Mouse (Mus musculus): ENCODE data around the gene Slc27a2. TPM values are rescaled to one million over a fixed set of nuclear protein-coding genes. Genes with fewer than 3 reads are reported as not detected.

Slc27a2 gene
- polyA plus RNA-seq, 1 experiment from 2014 or later, result 41.1 TPM

GRCm38 (mm10) chr2:126583960-126584359, 31.8 kb downstream of the Slc27a2 start:
- Histone ChIP-seq H3K27me3 (replicated peaks; ENCODE audit: control insufficient read depth, insufficient read depth, low read length) (no peaks in the 10 kb centered on the region), H3K27ac (ENCODE audit: low read depth, low read length) (no peak overlapping the region), H3K9ac (ENCODE audit: low read depth, low read length) (no peak overlapping the region), H3K36me3 (ENCODE audit: control insufficient read depth, insufficient read depth) (no peaks in the 10 kb centered on the region), H3K4me3 (ENCODE audit: low read depth, low read length) (no peak overlapping the region), H3K9me3 (ENCODE audit: control insufficient read depth) (no peaks in the 10 kb centered on the region), H3K4me2 (replicated peaks; ENCODE audit: low read depth) (no peak overlapping the region), H3K4me1 (replicated peaks; ENCODE audit: control insufficient read depth, insufficient read depth, low read length) (no peaks in the 10 kb centered on the region)
- 67% methylated on average over 6 of the region's 6 CpGs for WGBS
- TF ChIP-seq CTCF (IDR thresholded peaks at IDR 0.05; ENCODE audit: low read depth), result no peak
- ATAC-seq, result no peak

- Histone ChIP-seq H3K36me3 (ENCODE audit: control insufficient read depth, insufficient read depth) (no peaks in the 10 kb centered on the region), H3K4me1 (replicated peaks; ENCODE audit: control insufficient read depth, insufficient read depth, low read length) (no peaks in the 10 kb centered on the region), H3K9ac (ENCODE audit: low read depth, low read length) (no peak overlapping the region), H3K9me3 (ENCODE audit: control insufficient read depth) (no peaks in the 10 kb centered on the region), H3K27ac (ENCODE audit: low read depth, low read length) (no peak overlapping the region), H3K4me2 (replicated peaks; ENCODE audit: low read depth) (no peak overlapping the region), H3K27me3 (replicated peaks; ENCODE audit: control insufficient read depth, insufficient read depth, low read length) (no peaks in the 10 kb centered on the region), H3K4me3 (ENCODE audit: low read depth, low read length) (no peak overlapping the region)
- no peak for ATAC-seq
- TF ChIP-seq CTCF (IDR thresholded peaks at IDR 0.05; ENCODE audit: low read depth), result no peak
- WGBS, result 79% methylated on average over 8 of the region's 8 CpGs
Observed at GRCm38 (mm10) chr2:126584621-126585369, 32.6 kb downstream of the Slc27a2 start.

GRCm38 (mm10) chr2:126587468-126587867, 35.3 kb downstream of the Slc27a2 start:
- H3K27me3 ChIP-seq (replicated peaks; ENCODE audit: control insufficient read depth, insufficient read depth, low read length), result no peaks in the 10 kb centered on the region
- H3K4me3 ChIP-seq (ENCODE audit: low read depth, low read length), result no peak overlapping the region
- no peaks in the 10 kb centered on the region for H3K4me1 ChIP-seq (replicated peaks; ENCODE audit: control insufficient read depth, insufficient read depth, low read length)
- H3K4me2 ChIP-seq (replicated peaks; ENCODE audit: low read depth), result no peak overlapping the region
- TF ChIP-seq CTCF (IDR thresholded peaks at IDR 0.05; ENCODE audit: low read depth), result no peak
- H3K27ac ChIP-seq (ENCODE audit: low read depth, low read length), result no peak overlapping the region
- no peaks in the 10 kb centered on the region for H3K9me3 ChIP-seq (ENCODE audit: control insufficient read depth)
- WGBS, result 79% methylated on average over 3 of the region's 3 CpGs
- no peaks in the 10 kb centered on the region for H3K36me3 ChIP-seq (ENCODE audit: control insufficient read depth, insufficient read depth)
- H3K9ac ChIP-seq (ENCODE audit: low read depth, low read length), result no peak overlapping the region
- ATAC-seq, result no peak

- no peak for TF ChIP-seq CTCF (IDR thresholded peaks at IDR 0.05; ENCODE audit: low read depth)
- no peak overlapping the region for H3K4me3 ChIP-seq (ENCODE audit: low read depth, low read length)
- 87% methylated on average over 4 of the region's 4 CpGs for WGBS
- no peaks in the 10 kb centered on the region for H3K27me3 ChIP-seq (replicated peaks; ENCODE audit: control insufficient read depth, insufficient read depth, low read length)
- H3K36me3 ChIP-seq (ENCODE audit: control insufficient read depth, insufficient read depth), result no peaks in the 10 kb centered on the region
- H3K4me2 ChIP-seq (replicated peaks; ENCODE audit: low read depth), result no peak overlapping the region
- H3K4me1 ChIP-seq (replicated peaks; ENCODE audit: control insufficient read depth, insufficient read depth, low read length), result no peaks in the 10 kb centered on the region
- no peak overlapping the region for H3K27ac ChIP-seq (ENCODE audit: low read depth, low read length)
- H3K9me3 ChIP-seq (ENCODE audit: control insufficient read depth), result no peaks in the 10 kb centered on the region
- no peak overlapping the region for H3K9ac ChIP-seq (ENCODE audit: low read depth, low read length)
- ATAC-seq, result no peak
Observed at GRCm38 (mm10) chr2:126591304-126591703, 39.1 kb downstream of the Slc27a2 start.

GRCm38 (mm10) chr2:126593831-126594610, 41.8 kb downstream of the Slc27a2 start:
- Histone ChIP-seq H3K27me3 (replicated peaks; ENCODE audit: control insufficient read depth, insufficient read depth, low read length) (no peaks in the 10 kb centered on the region), H3K27ac (ENCODE audit: low read depth, low read length) (no peak overlapping the region), H3K4me3 (ENCODE audit: low read depth, low read length) (peak overlapping the region; percentile 35), H3K9ac (ENCODE audit: low read depth, low read length) (no peak overlapping the region), H3K4me2 (replicated peaks; ENCODE audit: low read depth) (peak overlapping the region; percentile 69), H3K36me3 (ENCODE audit: control insufficient read depth, insufficient read depth) (no peaks in the 10 kb centered on the region), H3K4me1 (replicated peaks; ENCODE audit: control insufficient read depth, insufficient read depth, low read length) (no peaks in the 10 kb centered on the region), H3K9me3 (ENCODE audit: control insufficient read depth) (no peaks in the 10 kb centered on the region)
- ATAC-seq, result 0 out of 2 replicates have a peak, but pooled peaks have one; percentile 42
- 28% methylated on average over 26 of the region's 26 CpGs for whole genome bisulfite sequencing
- peak; percentile 92 for TF ChIP-seq CTCF (IDR thresholded peaks at IDR 0.05; ENCODE audit: low read depth)

GRCm38 (mm10) chr2:126596347-126597072, 44.3 kb downstream of the Slc27a2 start:
- Histone ChIP-seq H3K4me3 (ENCODE audit: low read depth, low read length) (no peak overlapping the region), H3K27ac (ENCODE audit: low read depth, low read length) (peak overlapping the region; percentile 5; the same call in 1 of the 2 replicates), H3K27me3 (replicated peaks; ENCODE audit: control insufficient read depth, insufficient read depth, low read length) (0 out of 2 replicates have a peak, but pooled peaks cover 4% of the 10 kb centered on the region), H3K9me3 (ENCODE audit: control insufficient read depth) (no peaks in the 10 kb centered on the region), H3K4me2 (replicated peaks; ENCODE audit: low read depth) (no peak overlapping the region), H3K4me1 (replicated peaks; ENCODE audit: control insufficient read depth, insufficient read depth, low read length) (no peaks in the 10 kb centered on the region), H3K9ac (ENCODE audit: low read depth, low read length) (no peak overlapping the region), H3K36me3 (ENCODE audit: control insufficient read depth, insufficient read depth) (no peaks in the 10 kb centered on the region)
- no peak for ATAC-seq
- TF ChIP-seq CTCF (IDR thresholded peaks at IDR 0.05; ENCODE audit: low read depth), result peak; percentile 25; the same call in 1 of the 2 replicates
- 88% methylated on average over 7 of the region's 7 CpGs for WGBS

All from intestine, postnatal 0 days (tissue).